Mouse (Mus musculus) hindbrain, embryonic 13.5 days (tissue): ENCODE data around the gene Cldn18. TPM values are rescaled to one million over a fixed set of nuclear protein-coding genes. Genes with fewer than 3 reads are reported as not detected.
A peak's percentile ranks its signal among the peaks of the same experiment; 100 is the strongest.

Experiments
- ATAC-seq: fragments of 200-750 bp; cut with Nextera tagmentation; 2 replicates; pipeline ENCODE4 v1.8.0; 2017; ENCODE audit warnings: moderate TSS enrichment; ENCODE audit not compliant: low FRiP score
- H3K27ac ChIP-seq: fragments of 300-500 bp; sonication (generic); 2 replicates; pipeline ENCODE4 v1.5.1; 2015; ENCODE audit warnings: inconsistent platforms, mild to moderate bottlenecking, moderate library complexity
- H3K27me3 ChIP-seq: fragments of 300-500 bp; sonication (generic); 2 replicates; pipeline ENCODE4 v1.6.1; 2015; ENCODE audit warnings: mild to moderate bottlenecking, inconsistent platforms
- H3K36me3 ChIP-seq: fragments of 300-500 bp; sonication (generic); 2 replicates; pipeline ENCODE4 v1.6.1; 2015; ENCODE audit warnings: mild to moderate bottlenecking, inconsistent platforms
- H3K4me1 ChIP-seq: fragments of 300-500 bp; sonication (generic); replicated peaks from 2 replicates; pipeline ENCODE4 v1.6.1; 2015; ENCODE audit warnings: inconsistent platforms
- H3K4me2 ChIP-seq: fragments of 300-500 bp; sonication (generic); 2 replicates; pipeline ENCODE4 v1.6.1; 2015; ENCODE audit warnings: inconsistent platforms, mild to moderate bottlenecking, moderate library complexity
- H3K4me3 ChIP-seq: fragments of 300-500 bp; sonication (generic); 2 replicates; pipeline ENCODE4 v1.5.1; 2015; ENCODE audit warnings: mild to moderate bottlenecking, inconsistent platforms
- H3K9ac ChIP-seq: fragments of 300-500 bp; sonication (generic); 2 replicates; pipeline ENCODE4 v1.6.1; 2015; ENCODE audit warnings: mild to moderate bottlenecking, inconsistent platforms
- H3K9me3 ChIP-seq: fragments of 300-500 bp; sonication (generic); 2 replicates; pipeline ENCODE4 v1.6.1; 2016; ENCODE audit warnings: inconsistent platforms
- WGBS: fragments of 180-500 bp; shearing (Covaris S2); methylation state at CpG from one replicate; pipeline ENCODE4 v1.1.7; 2015; 5-methylcytosine and 5-hydroxymethylcytosine counted together
- polyA plus RNA-seq: library from polyadenylated mRNA; unstranded; fragments of >200 nt; fragmentation: Nextera tagmentation; extraction: Ambion mirVana; gene quantifications from 2 replicates; pipeline ENCODE4 v1.2.1, GENCODE M21; 2015

Gene Cldn18
- 0.18 TPM in 1 of 2 replicates, not detected in the other for polyA plus RNA-seq

- WGBS = 89% methylated on average over 14 of the region's 14 CpGs
These were observed at the start of gene Cldn18 for GRCm38 (mm10) chr9:99717134-99717533. Cldn18 (minus strand) TSS chr9:99717267.

GRCm38 (mm10) chr9:99763530-99763929, 46.5 kb upstream of the Cldn18 start:
- no peaks in the 10 kb centered on the region for H3K9me3 ChIP-seq
- no peak for ATAC-seq
- 55% methylated on average over 6 of the region's 6 CpGs for WGBS
- H3K9ac ChIP-seq = no peak overlapping the region
- H3K4me2 ChIP-seq = no peak overlapping the region
- no peaks in the 10 kb centered on the region for H3K27me3 ChIP-seq
- no peaks in the 10 kb centered on the region for H3K4me1 ChIP-seq
- no peaks in the 10 kb centered on the region for H3K36me3 ChIP-seq
- H3K27ac ChIP-seq = no peak overlapping the region
- no peak overlapping the region for H3K4me3 ChIP-seq

More at GRCm38 (mm10) chr9:99717134-99717533, at the start of gene Cldn18:
- H3K27ac ChIP-seq = no peak within 1 kb of the TSS
- H3K4me1 ChIP-seq = no peaks in the 10 kb centered on the region
- H3K4me2 ChIP-seq = no peak within 1 kb of the TSS
- H3K9me3 ChIP-seq = no peaks in the 10 kb centered on the region
- H3K36me3 ChIP-seq = no peaks in the 10 kb centered on the region
- ATAC-seq = no peak
- H3K9ac ChIP-seq = no peak within 1 kb of the TSS
- no peak within 1 kb of the TSS for H3K4me3 ChIP-seq
- H3K27me3 ChIP-seq = no peaks in the 10 kb centered on the region

- H3K4me1 ChIP-seq = 0 out of 2 replicates have a peak, but pooled peaks cover under 1% of the 10 kb centered on the region
- H3K27me3 ChIP-seq = 0 out of 2 replicates have a peak, but pooled peaks cover 13% of the 10 kb centered on the region
- no peak overlapping the region for H3K4me2 ChIP-seq
- 81% methylated on average over 4 of the region's 4 CpGs for WGBS
- H3K9me3 ChIP-seq = no peaks in the 10 kb centered on the region
- no peak for ATAC-seq
- H3K4me3 ChIP-seq = no peak overlapping the region
- H3K27ac ChIP-seq = no peak overlapping the region
- no peak overlapping the region for H3K9ac ChIP-seq
- no peaks in the 10 kb centered on the region for H3K36me3 ChIP-seq
These were observed 33.2 kb upstream of the Cldn18 start for GRCm38 (mm10) chr9:99750272-99750671.

GRCm38 (mm10) chr9:99748279-99748678, 31.2 kb upstream of the Cldn18 start:
- 70% methylated on average over 1 of the region's 1 CpGs for WGBS
- H3K27ac ChIP-seq = no peak overlapping the region

GRCm38 (mm10) chr9:99747731-99748130, 30.7 kb upstream of the Cldn18 start:
- Histone ChIP-seq H3K27ac (no peak overlapping the region), H3K9me3 (no peaks in the 10 kb centered on the region), H3K9ac (no peak overlapping the region), H3K36me3 (no peaks in the 10 kb centered on the region), H3K4me1 (peaks cover 10% of the 10 kb centered on the region), H3K4me2 (no peak overlapping the region), H3K27me3 (0 out of 2 replicates have a peak, but pooled peaks cover 13% of the 10 kb centered on the region), H3K4me3 (no peak overlapping the region)
- ATAC-seq = no peak
- 67% methylated on average over 4 of the region's 4 CpGs for WGBS

More at GRCm38 (mm10) chr9:99748279-99748678, 31.2 kb upstream of the Cldn18 start:
- Histone ChIP-seq H3K9ac (no peak overlapping the region), H3K9me3 (no peaks in the 10 kb centered on the region), H3K4me2 (no peak overlapping the region), H3K36me3 (no peaks in the 10 kb centered on the region), H3K4me1 (peaks cover 10% of the 10 kb centered on the region), H3K27me3 (0 out of 2 replicates have a peak, but pooled peaks cover 13% of the 10 kb centered on the region), H3K4me3 (no peak overlapping the region)
- ATAC-seq = no peak

GRCm38 (mm10) chr9:99744548-99744947, 27.5 kb upstream of the Cldn18 start:
- no peak overlapping the region for H3K27ac ChIP-seq
- peak; percentile 54 for ATAC-seq
- H3K4me2 ChIP-seq = no peak overlapping the region
- no peak overlapping the region for H3K4me3 ChIP-seq
- no peaks in the 10 kb centered on the region for H3K9me3 ChIP-seq
- WGBS = 24% methylated on average over 5 of the region's 5 CpGs
- 0 out of 2 replicates have a peak, but pooled peaks cover 13% of the 10 kb centered on the region for H3K27me3 ChIP-seq
- H3K4me1 ChIP-seq = peaks cover 10% of the 10 kb centered on the region
- H3K36me3 ChIP-seq = no peaks in the 10 kb centered on the region
- no peak overlapping the region for H3K9ac ChIP-seq

- WGBS = 41% methylated on average over 15 of the region's 15 CpGs
- H3K27ac ChIP-seq = no peak overlapping the region
- H3K27me3 ChIP-seq = peaks cover 3% of the 10 kb centered on the region; the same call in 1 of the 2 replicates
- H3K9me3 ChIP-seq = 0 out of 2 replicates have a peak, but pooled peaks cover 2% of the 10 kb centered on the region
- H3K4me2 ChIP-seq = no peak overlapping the region
- no peaks in the 10 kb centered on the region for H3K36me3 ChIP-seq
- ATAC-seq = peak; percentile 78
- H3K4me1 ChIP-seq = no peaks in the 10 kb centered on the region
- H3K4me3 ChIP-seq = no peak overlapping the region
- no peak overlapping the region for H3K9ac ChIP-seq
These were observed 13.0 kb upstream of the Cldn18 start for GRCm38 (mm10) chr9:99729943-99730646.

GRCm38 (mm10) chr9:99727819-99728218, 10.8 kb upstream of the Cldn18 start:
- no peaks in the 10 kb centered on the region for H3K4me1 ChIP-seq
- 70% methylated on average over 11 of the region's 11 CpGs for WGBS
- ATAC-seq = no peak
- H3K9ac ChIP-seq = no peak overlapping the region
- H3K4me3 ChIP-seq = no peak overlapping the region
- no peak overlapping the region for H3K27ac ChIP-seq
- no peak overlapping the region for H3K4me2 ChIP-seq
- no peaks in the 10 kb centered on the region for H3K9me3 ChIP-seq
- H3K27me3 ChIP-seq = peaks cover 3% of the 10 kb centered on the region; the same call in 1 of the 2 replicates
- H3K36me3 ChIP-seq = no peaks in the 10 kb centered on the region

- Histone ChIP-seq H3K4me1 (no peaks in the 10 kb centered on the region), H3K9ac (no peak overlapping the region)
These were observed 8.2 kb upstream of the Cldn18 start for GRCm38 (mm10) chr9:99725278-99725677.

GRCm38 (mm10) chr9:99720011-99720410, 2.9 kb upstream of the Cldn18 start:
- WGBS = 52% methylated on average over 1 of the region's 1 CpGs
- no peak for ATAC-seq
- Histone ChIP-seq H3K9ac (no peak overlapping the region), H3K9me3 (no peaks in the 10 kb centered on the region), H3K36me3 (no peaks in the 10 kb centered on the region), H3K4me3 (no peak overlapping the region), H3K27me3 (no peaks in the 10 kb centered on the region), H3K4me2 (no peak overlapping the region), H3K4me1 (no peaks in the 10 kb centered on the region), H3K27ac (no peak overlapping the region)

More at GRCm38 (mm10) chr9:99725278-99725677, 8.2 kb upstream of the Cldn18 start:
- WGBS = 82% methylated on average over 8 of the region's 8 CpGs
- H3K27ac ChIP-seq = no peak overlapping the region
- no peaks in the 10 kb centered on the region for H3K36me3 ChIP-seq
- H3K27me3 ChIP-seq = no peaks in the 10 kb centered on the region
- no peak for ATAC-seq
- no peaks in the 10 kb centered on the region for H3K9me3 ChIP-seq
- H3K4me2 ChIP-seq = no peak overlapping the region
- H3K4me3 ChIP-seq = no peak overlapping the region

- ATAC-seq = no peak
- no peaks in the 10 kb centered on the region for H3K36me3 ChIP-seq
- H3K9me3 ChIP-seq = no peaks in the 10 kb centered on the region
- H3K4me3 ChIP-seq = no peak overlapping the region
- no peaks in the 10 kb centered on the region for H3K4me1 ChIP-seq
- WGBS = 90% methylated on average over 4 of the region's 4 CpGs
- H3K27me3 ChIP-seq = no peaks in the 10 kb centered on the region
- no peak overlapping the region for H3K27ac ChIP-seq
- no peak overlapping the region for H3K9ac ChIP-seq
- no peak overlapping the region for H3K4me2 ChIP-seq
These were observed 6.8 kb downstream of the Cldn18 start for GRCm38 (mm10) chr9:99710297-99710696.

GRCm38 (mm10) chr9:99709588-99710248, 7.3 kb downstream of the Cldn18 start:
- Histone ChIP-seq H3K36me3 (no peaks in the 10 kb centered on the region), H3K27ac (no peak overlapping the region), H3K9me3 (no peaks in the 10 kb centered on the region), H3K4me3 (no peak overlapping the region), H3K4me1 (no peaks in the 10 kb centered on the region), H3K27me3 (no peaks in the 10 kb centered on the region), H3K9ac (no peak overlapping the region), H3K4me2 (no peak overlapping the region)
- ATAC-seq = no peak
- WGBS = 92% methylated on average over 22 of the region's 22 CpGs
